Mouse (Mus musculus) liver, adult 10 weeks (tissue): Measurements from ENCODE around the gene Itgam. TPM values are rescaled to one million over a fixed set of nuclear protein-coding genes. Genes with fewer than 3 reads are reported as not detected.

Experiments used
- polyA plus RNA-seq: library from polyadenylated mRNA; stranded (reverse); fragments of 350-450 nt; fragmentation: Illumina TruSeq; extraction: RNeasy Lipid Tissue Mini Kit (QIAGEN cat#74804); gene quantifications from one replicate; pipeline ENCODE4 v1.2.3, GENCODE M21; 2014; ENCODE audit warnings: low read depth, low replicate concordance

Itgam gene
- 0.42 TPM for polyA plus RNA-seq

GRCm38 (mm10) chr7:128062456-128062855, at the start of gene Itgam, which contains the start of gene Gm49368:
Itgam (plus strand) TSS chr7:128062640.
Gm49368 (plus strand) TSS chr7:128062683.

GRCm38 (mm10) chr7:128128741-128129720, 66.6 kb downstream of the Itgam start, which contains the start of gene Itgax:
Itgax (plus strand) TSS chr7:128129547.

GRCm38 (mm10) chr7:128154076-128154475, 91.6 kb downstream of the Itgam start, which contains the start of gene Itgad:
Itgad (plus strand) TSS chr7:128154376.

Other genes with a start within 250 kb of the Itgam start
- 12.3 TPM for gene Stx4a, start 238.3 kb upstream of the Itgam start, polyA plus RNA-seq
- 3.2 TPM for gene Stx1b, start 238.1 kb upstream of the Itgam start, polyA plus RNA-seq
- 1.8 TPM for gene Zfp646, start 186.4 kb upstream of the Itgam start, polyA plus RNA-seq
- 0.21 TPM for gene Zfp668, start 185.8 kb upstream of the Itgam start, polyA plus RNA-seq
- gene Prss53, start 171.7 kb upstream of the Itgam start, polyA plus RNA-seq = 0.24 TPM
- gene Gm21974, start 167.2 kb upstream of the Itgam start, polyA plus RNA-seq = not detected
- 252 TPM for gene Vkorc1, start 167.0 kb upstream of the Itgam start, polyA plus RNA-seq
- gene Bckdk, start 158.6 kb upstream of the Itgam start, polyA plus RNA-seq = 1.1 TPM
- gene Kat8, start 150.1 kb upstream of the Itgam start, polyA plus RNA-seq = 8.6 TPM
- gene Prss8, start 132.5 kb upstream of the Itgam start, polyA plus RNA-seq = not detected
- gene Prss36, start 115.9 kb upstream of the Itgam start, polyA plus RNA-seq = 0.37 TPM
- gene Fus, start 95.2 kb upstream of the Itgam start, polyA plus RNA-seq = 200 TPM
- 0.61 TPM for gene Pycard, start 68.8 kb upstream of the Itgam start, polyA plus RNA-seq
- gene Trim72, start 58.7 kb upstream of the Itgam start, polyA plus RNA-seq = not detected
- gene Gm49368, start within 50 bp of the Itgam start, polyA plus RNA-seq = not detected
- gene Itgax, start 66.9 kb downstream of the Itgam start, polyA plus RNA-seq = 0.29 TPM
- not detected for gene Itgad, start 91.7 kb downstream of the Itgam start, polyA plus RNA-seq
- not detected for gene Cox6a2, start 143.7 kb downstream of the Itgam start, polyA plus RNA-seq
- 0.13 TPM for gene Armc5, start 174.7 kb downstream of the Itgam start, polyA plus RNA-seq
- 2.1 TPM for gene 9130023H24Rik, start 175.4 kb downstream of the Itgam start, polyA plus RNA-seq
- 0.40 TPM for gene Tgfb1i1, start 184.2 kb downstream of the Itgam start, polyA plus RNA-seq
- gene Slc5a2, start 203.0 kb downstream of the Itgam start, polyA plus RNA-seq = not detected
- 3.4 TPM for gene BC017158, start 235.5 kb downstream of the Itgam start, polyA plus RNA-seq